Mouse (Mus musculus): ENCODE results near the gene Thoc6.

The Thoc6 gene

DNA sequence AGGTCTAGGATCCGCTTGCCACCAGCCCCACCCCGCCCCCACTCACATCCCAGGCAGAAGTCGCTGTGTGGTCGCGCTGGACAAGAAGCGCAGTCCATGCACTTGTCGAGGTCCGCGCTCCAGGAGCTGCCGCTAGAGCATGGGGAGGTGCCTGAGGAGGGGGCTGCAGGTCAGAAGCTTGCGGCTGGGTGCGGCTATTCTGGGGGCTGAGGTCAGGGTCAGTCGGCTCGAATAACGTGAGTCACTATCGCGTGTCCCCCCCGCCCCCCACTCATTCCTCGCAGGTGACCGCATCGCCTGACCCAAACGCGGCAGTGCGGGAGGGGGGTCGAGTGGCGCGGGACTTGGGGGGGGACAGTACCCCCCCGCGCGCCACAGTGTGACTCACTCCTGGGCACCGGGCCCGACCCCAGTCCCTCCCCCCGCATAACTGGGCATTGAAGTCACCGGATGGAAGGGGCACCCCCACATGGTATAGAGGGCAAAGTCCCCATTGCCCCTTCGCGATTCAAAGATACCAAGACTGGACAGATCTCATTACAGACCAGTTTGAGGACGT lies 2.9 kb upstream of the Thoc6 start:
- DNase-seq: peak; percentile 78

DNA sequence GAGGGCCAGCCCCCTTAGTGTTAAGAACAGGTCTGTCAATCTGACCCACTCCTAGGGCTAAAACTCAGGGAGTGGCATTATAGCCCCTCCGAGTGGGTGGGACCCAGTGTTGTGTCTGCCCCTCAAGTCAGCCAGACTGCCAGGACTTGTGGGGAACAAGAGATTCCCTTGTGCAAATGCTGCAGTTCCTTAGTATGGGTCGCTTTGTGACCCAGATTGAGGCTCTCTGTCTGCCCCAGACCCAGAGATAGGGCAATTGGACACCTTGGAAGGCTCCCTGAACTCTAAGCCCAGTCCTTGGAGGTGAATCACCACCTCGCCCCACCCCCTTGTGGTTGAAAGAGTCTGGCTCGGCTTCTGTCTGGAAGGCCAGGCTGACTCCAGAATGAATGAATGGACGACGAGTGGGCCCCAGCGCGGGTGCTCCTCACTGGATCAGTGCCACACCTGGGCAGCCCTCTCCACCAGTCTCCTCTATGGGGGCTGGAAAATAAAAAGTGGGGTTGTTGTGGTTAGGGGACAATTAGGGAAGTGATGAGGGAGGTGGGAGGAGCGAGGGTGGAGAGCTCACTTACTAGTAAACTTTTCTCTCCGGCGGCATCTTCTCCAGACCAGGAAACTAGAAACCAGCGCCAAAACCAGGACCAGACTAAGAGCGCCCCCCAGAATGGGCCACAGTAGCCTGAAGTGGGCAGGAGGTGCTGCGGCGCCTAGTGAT lies 2.0 kb upstream of the Thoc6 start:
- DNase-seq: peak; percentile 80

DNA sequence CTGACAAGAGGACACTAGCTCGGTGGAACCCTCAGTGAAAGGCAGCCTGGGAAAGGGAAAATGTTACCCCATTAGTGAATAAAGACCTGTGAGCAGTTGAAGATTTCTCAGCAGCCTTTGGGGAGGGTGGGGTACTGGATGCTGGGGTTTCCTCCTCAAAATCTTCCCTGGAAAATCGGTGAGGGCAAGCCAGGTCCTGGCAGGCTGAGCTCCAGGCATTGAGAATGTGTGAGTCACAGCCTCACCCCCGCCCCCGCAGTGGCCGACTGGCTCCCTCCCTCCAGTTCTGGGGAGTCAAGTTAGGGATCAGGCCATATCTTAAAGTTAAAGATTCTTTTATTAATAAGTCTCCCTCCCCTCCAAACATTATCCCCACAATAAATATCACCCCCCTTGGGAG lies 1.4 kb upstream of the Thoc6 start:
- DNase-seq: peak; percentile 76

DNA sequence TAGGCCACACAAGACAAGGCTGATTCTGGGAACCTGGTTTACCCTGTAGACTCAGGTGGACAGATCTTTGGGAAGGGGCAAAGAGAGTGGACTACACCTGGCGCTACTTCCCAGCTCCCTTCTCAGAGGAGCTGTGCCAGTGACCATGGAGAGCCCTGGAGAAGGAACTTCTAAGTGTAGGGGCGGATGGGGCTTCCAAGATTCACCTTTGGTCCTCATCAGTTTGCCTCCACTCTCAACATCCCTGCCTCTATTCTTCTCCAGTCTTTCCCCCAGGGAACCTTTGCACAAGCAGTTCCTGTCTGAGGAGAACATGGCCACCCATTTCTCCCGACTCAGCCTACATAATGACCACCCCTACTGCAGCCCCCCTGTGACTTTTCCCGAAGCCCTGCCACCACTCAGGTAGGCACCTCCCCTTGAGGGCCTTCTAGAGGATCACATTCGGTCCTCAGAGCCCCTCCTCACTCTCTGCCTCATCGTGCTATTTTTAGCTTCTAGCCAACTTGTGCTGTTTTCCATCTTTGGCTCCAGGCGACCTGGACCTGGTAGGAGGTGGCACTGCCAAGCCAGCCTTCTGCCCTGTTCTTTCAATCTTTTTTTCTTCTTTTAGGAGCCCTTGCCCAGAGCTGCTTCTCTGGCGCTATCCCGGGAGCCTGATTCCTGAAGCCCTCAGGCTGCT lies 730 bp upstream of the Thoc6 start:
- DNase-seq: peak; percentile 77

DNA sequence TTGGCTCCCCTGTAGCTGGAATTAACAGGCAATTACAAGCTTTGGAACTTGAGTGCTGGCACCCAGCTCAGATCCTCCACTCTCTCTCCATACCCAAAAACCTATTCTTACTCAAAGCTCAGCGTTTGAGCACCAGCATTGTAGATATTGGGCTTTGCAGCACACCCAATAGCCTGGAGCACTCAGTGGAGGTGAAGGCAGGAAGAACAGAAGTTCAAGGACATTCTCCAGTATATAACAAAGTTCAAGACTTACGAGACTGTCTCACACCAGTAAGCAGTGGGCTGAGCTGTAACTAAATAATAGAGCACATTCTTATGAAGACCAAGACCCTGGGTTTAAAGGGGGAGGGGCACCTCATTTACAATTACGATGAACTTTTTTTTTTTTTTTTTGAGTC lies 921 bp downstream of the Thoc6 start:
- DNase-seq: peak; percentile 58

DNA sequence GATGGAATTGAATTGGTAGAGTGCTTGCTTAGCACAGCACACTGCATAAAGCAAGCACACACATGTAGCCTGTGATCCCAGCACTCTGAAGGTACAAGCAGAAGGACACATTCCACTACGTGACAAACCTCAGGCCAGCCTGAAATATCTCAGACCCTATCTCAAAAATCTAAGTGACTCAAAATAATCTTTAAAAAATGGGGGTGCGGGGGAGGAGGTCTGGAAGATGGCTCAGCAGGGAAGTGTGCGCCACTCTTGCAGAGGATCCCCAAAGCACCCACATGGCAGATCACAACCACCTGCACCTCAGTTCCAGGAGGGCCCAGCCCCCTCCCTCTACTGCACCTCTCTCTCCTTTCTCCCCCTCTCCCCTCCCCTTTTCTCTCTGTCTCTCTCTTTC lies 2.2 kb downstream of the Thoc6 start:
- peak; percentile 55 for DNase-seq

DNA sequence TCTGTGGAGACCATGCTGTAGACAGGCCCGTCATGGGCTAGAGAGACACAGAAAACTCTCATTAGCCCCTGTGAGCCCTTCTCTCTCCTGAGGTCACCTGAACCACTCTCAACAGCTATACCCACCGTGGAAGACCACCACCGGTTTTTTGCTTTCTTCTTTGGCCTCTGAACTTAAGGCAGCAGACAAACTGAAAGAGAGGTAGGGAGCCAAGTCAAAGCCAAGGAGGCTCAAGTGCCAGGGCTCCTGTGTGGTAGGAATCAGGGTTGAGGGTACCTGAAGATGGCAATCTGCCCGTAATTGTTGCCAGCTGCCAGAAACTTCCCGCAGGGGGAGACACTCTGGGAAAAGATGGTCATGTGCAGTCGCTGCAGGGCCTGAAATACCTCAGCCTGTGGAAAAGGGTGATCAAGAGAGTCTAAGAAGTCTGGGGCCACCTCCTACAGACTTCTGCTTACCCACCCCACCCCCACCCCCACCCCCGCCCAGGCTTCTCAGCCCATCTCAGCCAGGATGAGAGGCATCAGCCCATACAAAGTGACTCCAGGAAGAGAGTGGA lies 3.1 kb downstream of the Thoc6 start:
- DNase-seq: peak; percentile 55

DNA sequence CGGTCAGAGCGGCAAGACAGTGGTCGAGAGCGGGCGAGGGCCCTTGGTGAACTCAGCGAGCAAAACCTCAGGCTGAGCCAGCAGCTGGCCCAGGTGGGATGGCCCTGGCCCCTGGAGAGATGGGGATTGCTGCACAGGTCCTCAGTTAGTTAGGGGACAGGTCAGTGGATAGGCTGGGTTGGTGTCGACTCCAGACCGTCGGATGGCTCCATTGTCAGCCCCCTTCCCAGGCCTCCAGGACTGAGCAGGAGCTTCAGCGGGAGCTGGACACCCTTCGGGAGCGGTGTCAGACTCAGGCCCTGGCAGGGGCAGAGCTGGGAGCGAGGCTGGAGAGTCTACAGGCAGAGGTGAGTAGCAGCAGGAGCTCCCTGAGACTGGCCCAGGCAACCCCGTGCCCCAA lies 8.2 kb downstream of the Thoc6 start:
- DNase-seq: no peak

DNA sequence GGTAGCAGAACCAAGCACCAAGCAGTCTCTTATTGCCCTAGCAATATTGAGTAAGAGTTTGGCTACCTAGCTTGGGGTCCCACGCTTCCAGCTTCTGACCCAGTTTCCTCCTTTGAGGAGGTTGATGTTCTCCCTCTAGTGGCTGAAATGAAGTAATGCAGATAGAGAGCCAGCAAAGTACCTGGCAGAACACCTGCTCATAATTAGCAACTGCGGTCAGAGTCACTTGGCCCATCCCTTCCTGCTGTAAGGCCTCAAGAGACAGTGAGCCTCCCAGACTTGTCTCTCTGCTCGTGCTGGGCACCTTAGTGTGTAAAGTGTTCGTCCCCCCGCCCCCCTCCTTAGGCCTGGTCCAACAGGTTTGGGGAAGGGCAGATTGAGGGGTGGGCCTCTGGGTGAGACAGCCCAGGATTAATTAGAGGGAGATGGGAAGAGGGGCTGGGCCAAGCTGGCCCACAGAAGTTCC lies 9.1 kb downstream of the Thoc6 start:
- no peak for DNase-seq

DNA sequence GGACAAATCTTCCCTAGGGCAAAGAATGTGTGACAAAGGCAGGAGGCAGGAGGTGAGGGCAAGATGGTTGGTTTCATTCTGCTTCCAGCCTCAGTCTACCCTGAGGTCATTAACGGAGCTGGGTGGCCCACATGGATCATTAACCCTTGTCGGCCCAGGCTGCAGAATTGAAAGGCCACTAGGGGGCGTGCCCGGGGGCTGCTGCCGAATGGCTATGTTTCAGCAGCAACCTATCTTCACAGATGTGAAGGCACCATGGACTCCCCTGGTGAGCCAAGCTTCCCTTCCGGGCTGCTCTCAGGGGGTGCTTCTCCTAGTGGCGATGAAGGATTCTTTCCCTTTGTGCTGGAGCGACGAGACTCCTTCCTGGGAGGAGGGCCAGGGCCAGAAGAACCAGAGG lies 12.2 kb downstream of the Thoc6 start:
- no peak for DNase-seq

DNA sequence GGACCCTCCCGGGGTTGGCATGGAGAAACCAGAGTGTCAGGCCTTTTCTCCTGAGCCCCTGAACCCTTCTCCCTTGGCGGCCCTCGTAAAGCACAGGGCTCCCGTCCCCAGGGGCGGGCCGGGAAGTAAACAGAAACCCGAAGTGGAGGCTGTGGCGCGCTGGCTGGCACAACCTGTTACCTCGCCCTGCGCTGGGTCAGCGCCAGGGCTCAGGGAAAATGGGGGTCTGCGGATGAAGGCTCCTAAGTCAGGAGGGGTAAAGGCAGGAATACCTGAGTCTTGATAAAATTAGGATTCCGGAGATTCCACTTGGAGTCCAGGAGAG lies 12.8 kb downstream of the Thoc6 start:
- no peak for DNase-seq

DNA sequence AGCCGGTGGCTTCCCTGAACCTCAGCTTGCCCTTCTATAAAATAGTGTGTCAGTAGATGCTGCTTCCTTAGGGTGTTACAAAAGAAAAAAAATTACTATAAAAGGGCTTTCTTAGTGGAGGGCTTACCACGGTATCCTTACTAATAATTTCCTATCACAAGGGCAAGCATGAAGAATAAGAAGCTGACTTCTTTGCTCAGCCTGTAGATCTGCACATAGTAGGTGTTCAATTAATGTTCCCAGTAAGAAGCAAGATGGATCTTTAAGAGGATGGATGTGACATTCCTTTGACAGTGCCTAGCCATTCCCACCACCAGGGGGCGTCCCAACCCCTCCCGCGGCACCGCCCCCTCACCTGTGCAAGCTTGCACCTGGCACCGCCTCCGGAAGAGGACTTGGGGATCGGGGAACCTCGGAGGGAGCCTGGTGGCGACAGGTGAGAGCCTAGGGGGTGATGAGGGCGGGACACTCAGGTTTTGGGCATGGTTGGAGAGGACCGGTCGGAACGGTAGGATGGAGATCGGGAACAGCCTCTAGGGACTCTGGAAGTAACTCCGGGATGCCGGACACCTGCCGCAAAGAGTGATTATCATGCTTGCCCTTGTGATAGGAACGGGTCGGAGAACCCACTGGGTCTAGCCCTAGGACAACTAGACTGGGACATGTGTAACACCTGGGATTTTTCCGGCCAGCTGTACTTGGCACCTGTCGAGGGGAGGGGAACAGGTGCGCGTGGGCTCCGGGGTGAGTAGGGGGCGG lies 13.4 kb downstream of the Thoc6 start, which contains the start of gene Bicdl2:
Bicdl2 (plus strand) TSS at position 390 of the 759 bp plus-strand sequence.
- peak; percentile 47 for DNase-seq

DNA sequence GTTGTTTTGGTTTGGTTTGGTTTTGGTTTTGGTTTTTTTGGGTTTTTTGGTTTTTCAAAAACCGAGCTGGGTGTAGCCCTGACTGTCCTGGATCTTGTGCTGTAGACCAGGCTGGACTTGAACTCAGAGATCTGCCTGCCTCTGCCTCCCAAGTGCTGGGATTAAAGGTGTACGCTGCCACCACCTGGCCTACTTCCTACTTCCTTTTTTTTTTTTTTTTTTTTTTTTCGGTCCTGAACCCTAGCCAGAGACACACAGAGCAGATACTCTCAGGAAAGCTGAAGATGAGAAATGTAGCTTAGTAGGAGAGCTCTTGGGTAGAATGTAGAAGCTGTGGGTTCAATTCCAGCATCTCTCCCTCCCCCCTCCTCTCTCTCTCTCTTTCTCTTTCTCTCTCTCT lies 15.2 kb downstream of the Thoc6 start:
- DNase-seq: no peak

DNA sequence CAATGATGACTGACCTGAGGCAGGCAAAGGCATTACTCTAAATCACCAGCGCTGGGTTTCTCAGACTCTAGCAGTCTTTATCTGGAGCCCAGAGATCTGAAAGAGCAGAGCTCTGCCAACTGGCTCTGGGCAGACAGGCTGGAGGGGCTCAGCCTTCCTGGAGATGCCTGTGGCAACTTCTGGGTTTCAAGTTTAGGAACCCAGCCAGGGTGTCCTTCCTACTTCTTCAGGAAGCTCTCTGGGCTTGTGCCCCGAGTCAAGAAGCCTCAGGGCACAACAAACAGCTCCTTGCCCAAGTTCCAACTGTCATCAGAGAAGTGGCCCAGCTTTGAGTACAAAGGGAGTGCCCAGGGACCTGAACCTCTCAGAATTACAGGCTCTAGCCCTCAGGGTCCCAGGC lies 19.3 kb downstream of the Thoc6 start:
- no peak for DNase-seq

DNA sequence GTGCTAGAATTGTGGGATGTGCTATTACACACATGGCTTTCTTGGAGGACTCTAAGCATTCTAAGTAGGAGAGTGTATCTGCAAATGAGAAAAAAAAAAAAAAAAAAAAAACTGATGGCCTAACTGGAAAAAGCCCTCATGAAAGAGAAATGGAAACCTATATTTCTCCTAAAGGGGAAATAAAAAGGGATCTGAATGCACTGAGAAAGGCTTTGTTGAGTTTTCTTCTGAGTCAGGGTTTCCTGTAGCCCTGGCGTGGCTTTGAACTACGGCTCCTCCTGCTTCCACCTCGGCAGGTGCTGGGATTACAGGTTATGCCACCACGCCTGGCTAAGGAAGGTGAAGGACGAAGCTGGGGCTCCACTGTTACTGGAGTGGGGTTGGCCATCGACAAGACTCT lies 19.7 kb downstream of the Thoc6 start:
- no peak for DNase-seq

DNA sequence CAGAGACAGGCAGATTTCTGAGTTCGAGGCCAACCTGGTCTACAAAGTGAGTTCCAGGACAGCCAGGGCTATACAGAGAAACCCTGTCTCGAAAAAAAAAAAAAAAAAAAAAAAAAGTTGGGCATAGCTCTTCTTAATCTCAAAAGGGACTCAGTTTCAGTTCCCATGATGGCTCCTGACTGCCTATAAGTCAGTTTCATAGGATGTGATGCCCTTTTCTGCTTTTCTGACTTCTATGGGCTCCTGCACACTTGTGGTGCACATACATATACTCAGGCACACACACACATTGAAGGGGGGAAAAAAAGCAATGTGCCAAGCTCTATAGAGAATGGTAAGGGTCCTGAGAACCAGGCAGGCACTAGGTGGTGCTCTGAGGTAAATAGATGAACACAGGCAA lies 20.4 kb downstream of the Thoc6 start:
- DNase-seq: no peak

DNA sequence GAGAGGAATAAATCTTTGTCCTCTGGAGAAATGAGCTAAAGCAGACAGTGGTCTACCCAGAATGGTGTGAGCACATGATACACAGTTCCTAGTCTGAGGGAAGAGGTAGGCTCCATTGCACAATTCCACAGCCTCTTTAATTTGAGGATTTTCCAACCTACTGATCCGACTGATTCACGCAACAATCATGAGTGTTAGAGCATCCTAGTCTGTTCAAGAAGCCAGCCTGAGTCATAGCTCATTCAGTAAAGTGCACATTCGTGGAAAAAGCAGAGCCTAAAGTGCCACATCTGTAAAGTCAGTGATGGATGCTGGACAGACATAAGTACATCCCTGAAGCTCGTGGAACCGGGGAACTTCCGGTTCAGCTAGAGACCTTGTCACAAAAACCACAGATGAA lies 22.3 kb downstream of the Thoc6 start:
- no peak for DNase-seq

DNA sequence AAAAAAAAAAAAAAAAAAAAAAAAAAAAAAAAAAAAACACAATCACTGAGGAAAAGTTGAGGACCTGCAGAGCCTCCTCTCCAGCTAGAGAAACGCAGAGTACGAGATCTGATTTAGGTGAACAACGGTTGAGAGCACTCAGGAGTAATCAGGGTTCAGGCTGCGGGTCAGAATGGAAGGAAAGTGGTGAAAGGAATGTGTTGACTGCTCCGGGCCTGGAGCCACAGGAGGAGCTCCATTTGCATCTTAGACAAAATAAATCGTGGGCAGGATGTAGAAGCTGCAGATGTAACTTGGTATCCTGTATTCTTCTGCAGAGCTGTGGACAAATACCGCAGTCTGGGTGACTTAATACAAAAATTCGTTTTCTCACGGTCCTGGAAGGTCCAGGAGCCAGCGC lies 27.8 kb downstream of the Thoc6 start:
- DNase-seq: no peak

DNA sequence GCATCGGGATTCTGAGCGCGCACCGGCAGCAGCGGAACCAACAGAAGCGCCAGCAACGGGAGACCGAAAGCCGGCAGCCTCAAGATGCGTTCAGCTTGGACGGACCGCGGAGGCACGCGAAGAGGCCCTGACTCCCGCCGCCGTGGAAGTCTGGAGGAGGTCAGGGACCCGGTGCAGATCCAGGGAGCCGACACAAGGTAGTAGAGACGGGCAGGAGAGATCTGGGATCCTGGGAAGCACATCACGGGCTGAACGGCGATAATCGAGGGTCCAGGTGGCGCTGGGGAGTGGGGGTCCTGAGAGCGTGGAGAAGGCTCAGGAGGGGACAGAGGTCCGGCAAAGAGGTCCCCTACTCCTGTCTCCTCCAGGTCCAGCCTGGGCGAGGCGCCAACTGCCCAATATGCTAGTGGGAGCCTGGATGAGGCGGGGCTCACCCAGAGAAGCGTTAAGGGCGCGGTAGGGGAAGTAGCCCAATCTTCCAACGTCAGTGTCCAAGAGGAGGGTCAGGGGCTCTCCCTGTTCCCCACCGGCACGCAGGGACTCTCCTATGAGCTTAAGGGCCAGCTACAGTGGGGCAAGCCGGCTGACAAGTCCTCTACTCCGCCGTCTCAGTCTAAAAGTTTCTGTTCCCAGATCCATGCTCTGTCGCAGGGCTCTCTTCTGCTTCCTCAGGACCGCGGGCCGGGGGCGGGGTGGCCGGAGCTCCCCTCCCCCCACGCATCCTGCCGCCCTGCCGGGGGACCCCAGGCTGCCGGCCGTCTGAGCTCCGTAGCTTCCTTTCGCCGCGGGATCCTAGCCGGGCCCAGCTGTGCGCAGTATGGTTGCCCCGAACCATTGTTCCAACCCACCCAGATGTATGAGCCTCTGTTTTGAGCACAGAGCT lies 28.8 kb downstream of the Thoc6 start, which contains the start of gene Mmp25:
Mmp25 (minus strand) TSS at position 665 of the 883 bp plus-strand sequence.
- no peak for DNase-seq

DNA sequence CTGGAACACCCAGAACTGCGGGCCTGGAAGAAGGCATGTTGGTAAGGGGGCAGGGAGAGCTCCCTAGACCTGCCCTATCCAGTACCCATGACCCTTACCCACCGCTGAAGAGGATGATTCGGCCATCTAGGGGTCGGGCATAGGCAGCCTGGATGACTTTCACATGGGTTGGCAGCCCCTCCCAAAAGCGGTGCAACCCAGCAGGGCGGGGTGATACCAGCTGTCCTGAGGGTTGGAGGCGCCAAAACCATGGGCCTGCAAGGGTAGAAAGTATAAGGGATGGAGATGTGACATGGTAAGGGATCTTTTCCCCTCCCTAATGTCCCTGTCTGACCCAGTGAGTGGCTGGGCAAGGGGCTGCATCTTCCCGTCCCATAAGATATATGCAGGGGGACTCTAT lies 42.4 kb downstream of the Thoc6 start:
- DNase-seq: no peak

DNA sequence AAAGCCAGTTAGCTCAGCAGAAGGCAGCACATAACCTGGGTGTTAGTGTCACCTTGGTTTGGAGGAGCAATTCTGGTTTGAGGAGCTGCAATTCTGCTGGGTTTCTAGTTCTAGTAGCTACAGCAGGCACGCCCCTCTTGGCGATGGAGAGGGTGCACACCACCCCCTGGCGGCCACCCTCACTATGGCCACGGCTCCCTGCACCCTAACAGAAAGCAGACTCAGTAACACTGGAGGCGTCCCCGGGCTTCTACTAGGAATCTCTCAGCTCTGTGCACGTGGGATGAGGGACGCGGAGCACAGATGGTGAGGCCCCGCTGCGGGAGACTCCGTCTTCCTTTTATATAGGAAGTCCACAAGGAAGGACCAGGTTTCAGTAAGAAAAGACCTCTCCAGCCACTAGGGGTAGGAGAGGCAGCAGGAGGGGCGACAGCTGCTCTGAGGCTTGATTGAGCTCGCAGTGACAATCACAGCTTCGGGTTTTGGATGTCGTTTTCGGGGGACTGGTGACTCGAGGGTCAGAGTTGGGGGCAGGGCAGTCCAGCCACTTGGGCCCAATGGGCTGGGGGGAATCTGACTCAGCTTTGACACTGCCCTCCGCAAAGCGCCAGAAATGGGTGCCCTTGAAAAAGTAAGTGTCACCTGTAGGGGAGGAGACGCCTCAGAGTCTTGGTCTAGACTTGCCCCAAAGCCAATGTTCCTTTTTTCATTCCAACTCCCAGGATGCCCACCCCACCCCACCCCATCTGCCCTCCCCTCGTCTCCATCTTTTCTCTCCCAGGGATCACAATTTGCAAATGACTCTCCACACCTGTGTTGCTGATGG lies 43.3 kb downstream of the Thoc6 start:
- peak; percentile 67 for DNase-seq
